Mouse (Mus musculus): ENCODE measurements around the gene Tas2r104.

DNA sequence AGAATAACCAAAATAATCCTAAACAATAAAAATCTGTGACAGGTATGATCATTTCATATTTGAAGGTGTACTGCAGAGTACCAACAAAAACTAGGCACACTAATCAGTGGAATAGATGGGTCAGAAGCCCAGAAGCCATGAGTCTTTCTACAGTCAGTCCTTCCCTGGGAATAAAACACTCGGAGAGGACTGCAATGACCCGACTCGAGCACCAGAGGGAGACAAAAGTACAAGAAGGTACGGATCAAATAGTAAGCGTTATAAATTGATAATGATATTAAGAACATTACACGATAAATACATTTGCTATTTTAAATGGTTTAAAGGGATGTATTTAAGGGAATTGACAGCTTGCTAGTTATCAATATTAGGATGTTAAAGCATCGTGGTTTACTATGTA is 27.3 kb upstream of the Tas2r104 start:
- TF ChIP-seq ZNF384 (IDR thresholded peaks at IDR 0.05; ENCODE audit: low read depth, low read length) (no peak), MAFK (IDR thresholded peaks at IDR 0.05; ENCODE audit: insufficient read depth, low read depth, low read length) (no peak), HCFC1 (IDR thresholded peaks at IDR 0.05; ENCODE audit: borderline replicate concordance, insufficient read depth, low read length) (no peak)
